Mouse (Mus musculus) liver, adult 2 months (tissue): ENCODE data around the gene Avpr2.

ENCODE experiments used
- CTCF ChIP-seq: fragments of 200-500 bp; IDR thresholded peaks from 2 replicates; pipeline ENCODE4 v1.5.1; 2011; ENCODE audit warnings: low read depth, low read length, control low read depth
- POLR2A ChIP-seq: fragments of 200-500 bp; IDR thresholded peaks from 2 replicates; pipeline ENCODE4 v1.6.1; 2011; ENCODE audit warnings: low read length, control low read depth; ENCODE audit not compliant: insufficient read depth; ENCODE audit errors: extremely low read depth

- TF ChIP-seq CTCF (no peak), POLR2A (no peak)
Observed at GRCm38 (mm10) chrX:73869334-73869733, 22.6 kb upstream of the Avpr2 start.
